Mouse (Mus musculus): Measurements from ENCODE around the gene Rassf7. TPM values are rescaled to one million over a fixed set of nuclear protein-coding genes. Genes with fewer than 3 reads are reported as not detected.

Gene Rassf7
- total and polyA plus RNA-seq, 2 experiments = 21.6 to 49.1 TPM

- no peaks in the 10 kb centered on the region for H3K27me3 ChIP-seq (ENCODE audit: control insufficient read depth, insufficient read depth, low read length)
- peak overlapping the region; percentile 32 for H3K9ac ChIP-seq (ENCODE audit: low read depth, low read length)
- 52% methylated on average over 12 of the region's 12 CpGs for WGBS
- H3K36me3 ChIP-seq (ENCODE audit: control insufficient read depth, insufficient read depth, low read length) = peaks cover 12% of the 10 kb centered on the region; the same call in 1 of the 2 replicates
- no peak overlapping the region for H3K27ac ChIP-seq (replicated peaks; ENCODE audit: insufficient read depth, low read depth, low read length)
- H3K4me3 ChIP-seq (ENCODE audit: insufficient read depth, low read depth, low read length) = peak overlapping the region; percentile 46
- H3K4me1 ChIP-seq (ENCODE audit: control insufficient read depth, insufficient read depth, low read length) = peaks cover 12% of the 10 kb centered on the region; the same call in 1 of the 2 replicates
- TF ChIP-seq POLR2A (IDR thresholded peaks at IDR 0.05; ENCODE audit: extremely low read depth, insufficient read depth, low read length) (no peak), CTCF (IDR thresholded peaks at IDR 0.05; ENCODE audit: low read depth, low read length) (peak; percentile 63)
- no peaks in the 10 kb centered on the region for H3K79me2 ChIP-seq (ENCODE audit: control insufficient read depth, insufficient read depth, low read length)
- DNase-seq (ENCODE audit: extremely low read depth, low read depth, low spot score) = no peak
Measured at GRCm38 (mm10) chr7:141264761-141265410, 49.2 kb downstream of the Rassf7 start.

- WGBS = 36% methylated on average over 11 of the region's 11 CpGs
- H3K27ac ChIP-seq (replicated peaks; ENCODE audit: insufficient read depth, low read depth, low read length) = no peak overlapping the region
- DNase-seq (ENCODE audit: extremely low read depth, low read depth, low spot score) = no peak
- TF ChIP-seq CTCF (IDR thresholded peaks at IDR 0.05; ENCODE audit: low read depth, low read length) (no peak), POLR2A (IDR thresholded peaks at IDR 0.05; ENCODE audit: extremely low read depth, insufficient read depth, low read length) (no peak)
- no peaks in the 10 kb centered on the region for H3K79me2 ChIP-seq (ENCODE audit: control insufficient read depth, insufficient read depth, low read length)
- H3K4me3 ChIP-seq (ENCODE audit: insufficient read depth, low read depth, low read length) = peak overlapping the region; percentile 46
- H3K27me3 ChIP-seq (ENCODE audit: control insufficient read depth, insufficient read depth, low read length) = no peaks in the 10 kb centered on the region
- peak overlapping the region; percentile 32 for H3K9ac ChIP-seq (ENCODE audit: low read depth, low read length)
- H3K4me1 ChIP-seq (ENCODE audit: control insufficient read depth, insufficient read depth, low read length) = peaks cover 12% of the 10 kb centered on the region; the same call in 1 of the 2 replicates
- peaks cover 12% of the 10 kb centered on the region; the same call in 1 of the 2 replicates for H3K36me3 ChIP-seq (ENCODE audit: control insufficient read depth, insufficient read depth, low read length)
Measured at GRCm38 (mm10) chr7:141265411-141265738, 49.7 kb downstream of the Rassf7 start.

- Histone ChIP-seq H3K4me3 (ENCODE audit: insufficient read depth, low read depth, low read length) (peak within 1 kb of the TSS; percentile 69), H3K4me1 (ENCODE audit: control insufficient read depth, insufficient read depth, low read length) (peaks cover 12% of the 10 kb centered on the region; the same call in 1 of the 2 replicates), H3K27ac (replicated peaks; ENCODE audit: insufficient read depth, low read depth, low read length) (peak within 1 kb of the TSS; percentile 91), H3K36me3 (ENCODE audit: control insufficient read depth, insufficient read depth, low read length) (peaks cover 8% of the 10 kb centered on the region; the same call in 1 of the 2 replicates), H3K9ac (ENCODE audit: low read depth, low read length) (peak within 1 kb of the TSS; percentile 87), H3K27me3 (ENCODE audit: control insufficient read depth, insufficient read depth, low read length) (no peaks in the 10 kb centered on the region), H3K79me2 (ENCODE audit: control insufficient read depth, insufficient read depth, low read length) (no peaks in the 10 kb centered on the region)
- 2% methylated on average over 25 of the region's 25 CpGs for WGBS
- TF ChIP-seq POLR2A (IDR thresholded peaks at IDR 0.05; ENCODE audit: extremely low read depth, insufficient read depth, low read length) (peak; percentile 86), CTCF (IDR thresholded peaks at IDR 0.05; ENCODE audit: low read depth, low read length) (no peak)
- DNase-seq (ENCODE audit: extremely low read depth, low read depth, low spot score) = peak; percentile 71
Measured at GRCm38 (mm10) chr7:141265739-141266561, 50.3 kb downstream of the Rassf7 start, which contains the start of gene Irf7. Gene Irf7 (minus strand): TSS chr7:141266481.

Other genes starting within 250 kb of the Rassf7 start
- gene Ifitm1, start 248.6 kb upstream of the Rassf7 start, total RNA-seq (2014; rRNA removed) = 11.2 and 11.3 TPM in 2 replicates
- 48.6 and 79.4 TPM in 2 replicates for gene Ifitm1, start 248.6 kb upstream of the Rassf7 start, polyA plus RNA-seq (2012; rRNA removed)
- gene Ifitm3, start 205.1 kb upstream of the Rassf7 start, total RNA-seq (2014; rRNA removed) = 296 and 392 TPM in 2 replicates
- gene Ifitm3, start 205.1 kb upstream of the Rassf7 start, polyA plus RNA-seq (2012; rRNA removed) = 848 and 1,254 TPM in 2 replicates
- gene Ifitm6, start 197.9 kb upstream of the Rassf7 start, total RNA-seq (2014; rRNA removed) = 0.81 and 0.83 TPM in 2 replicates
- 0.72 and 1.7 TPM in 2 replicates for gene Ifitm6, start 197.9 kb upstream of the Rassf7 start, polyA plus RNA-seq (2012; rRNA removed)
- gene Gm17387, start 186.7 kb upstream of the Rassf7 start, total RNA-seq (2014; rRNA removed) = not detected in 2 replicates
- gene Gm17387, start 186.7 kb upstream of the Rassf7 start, polyA plus RNA-seq (2012; rRNA removed) = not detected in 2 replicates
- 0.09 TPM in 1 of 2 replicates, not detected in the other for gene B4galnt4, start 154.8 kb upstream of the Rassf7 start, total RNA-seq (2014; rRNA removed)
- 0.04 and 0.10 TPM in 2 replicates for gene B4galnt4, start 154.8 kb upstream of the Rassf7 start, polyA plus RNA-seq (2012; rRNA removed)
- gene Pkp3, start 137.6 kb upstream of the Rassf7 start, total RNA-seq (2014; rRNA removed) = 0.60 and 0.83 TPM in 2 replicates
- gene Pkp3, start 137.6 kb upstream of the Rassf7 start, polyA plus RNA-seq (2012; rRNA removed) = 1.9 and 2.0 TPM in 2 replicates
- 21.8 and 28.5 TPM in 2 replicates for gene Sigirr, start 115.3 kb upstream of the Rassf7 start, total RNA-seq (2014; rRNA removed)
- gene Sigirr, start 115.3 kb upstream of the Rassf7 start, polyA plus RNA-seq (2012; rRNA removed) = 42.4 and 42.5 TPM in 2 replicates
- not detected in 2 replicates for gene Ano9, start 98.1 kb upstream of the Rassf7 start, total RNA-seq (2014; rRNA removed)
- gene Ano9, start 98.1 kb upstream of the Rassf7 start, polyA plus RNA-seq (2012; rRNA removed) = 0.09 and 0.13 TPM in 2 replicates
- gene Ptdss2, start 93.5 kb upstream of the Rassf7 start, total RNA-seq (2014; rRNA removed) = 5.2 and 5.4 TPM in 2 replicates
- 10.7 and 13.5 TPM in 2 replicates for gene Ptdss2, start 93.5 kb upstream of the Rassf7 start, polyA plus RNA-seq (2012; rRNA removed)
- gene Rnh1, start 43.0 kb upstream of the Rassf7 start, total RNA-seq (2014; rRNA removed) = 106 and 108 TPM in 2 replicates
- 134 and 136 TPM in 2 replicates for gene Rnh1, start 43.0 kb upstream of the Rassf7 start, polyA plus RNA-seq (2012; rRNA removed)
- gene Hras, start 21.9 kb upstream of the Rassf7 start, total RNA-seq (2014; rRNA removed) = 37.6 and 53.8 TPM in 2 replicates
- gene Hras, start 21.9 kb upstream of the Rassf7 start, polyA plus RNA-seq (2012; rRNA removed) = 50.4 and 58.9 TPM in 2 replicates
- gene Lrrc56, start 21.7 kb upstream of the Rassf7 start, total RNA-seq (2014; rRNA removed) = 1.8 and 2.1 TPM in 2 replicates
- gene Lrrc56, start 21.7 kb upstream of the Rassf7 start, polyA plus RNA-seq (2012; rRNA removed) = 4.4 and 4.8 TPM in 2 replicates
- gene Lmntd2, start 1.8 kb upstream of the Rassf7 start, total RNA-seq (2014; rRNA removed) = 0.47 and 0.83 TPM in 2 replicates
- 1.4 and 2.2 TPM in 2 replicates for gene Lmntd2, start 1.8 kb upstream of the Rassf7 start, polyA plus RNA-seq (2012; rRNA removed)
- 8.1 and 12.6 TPM in 2 replicates for gene Phrf1, start 12.9 kb downstream of the Rassf7 start, total RNA-seq (2014; rRNA removed)
- 6.7 and 9.2 TPM in 2 replicates for gene Phrf1, start 12.9 kb downstream of the Rassf7 start, polyA plus RNA-seq (2012; rRNA removed)
- gene Irf7, start 50.6 kb downstream of the Rassf7 start, total RNA-seq (2014; rRNA removed) = 22.8 and 32.2 TPM in 2 replicates
- 42.4 and 102 TPM in 2 replicates for gene Irf7, start 50.6 kb downstream of the Rassf7 start, polyA plus RNA-seq (2012; rRNA removed)
- gene Cdhr5, start 60.9 kb downstream of the Rassf7 start, total RNA-seq (2014; rRNA removed) = 18.5 and 40.3 TPM in 2 replicates
- gene Cdhr5, start 60.9 kb downstream of the Rassf7 start, polyA plus RNA-seq (2012; rRNA removed) = 31.2 and 31.7 TPM in 2 replicates
- not detected in 2 replicates for gene Sct, start 63.3 kb downstream of the Rassf7 start, total RNA-seq (2014; rRNA removed)
- gene Sct, start 63.3 kb downstream of the Rassf7 start, polyA plus RNA-seq (2012; rRNA removed) = not detected in 2 replicates
- gene Drd4, start 76.1 kb downstream of the Rassf7 start, total RNA-seq (2014; rRNA removed) = not detected in 2 replicates
- gene Drd4, start 76.1 kb downstream of the Rassf7 start, polyA plus RNA-seq (2012; rRNA removed) = not detected in 2 replicates
- gene Deaf1, start 111.8 kb downstream of the Rassf7 start, total RNA-seq (2014; rRNA removed) = 3.1 and 5.8 TPM in 2 replicates
- gene Deaf1, start 111.8 kb downstream of the Rassf7 start, polyA plus RNA-seq (2012; rRNA removed) = 6.9 and 7.8 TPM in 2 replicates
- gene Tmem80, start 111.9 kb downstream of the Rassf7 start, total RNA-seq (2014; rRNA removed) = 8.9 and 10.3 TPM in 2 replicates
- 14.3 and 20.9 TPM in 2 replicates for gene Tmem80, start 111.9 kb downstream of the Rassf7 start, polyA plus RNA-seq (2012; rRNA removed)
- 17.4 and 38.5 TPM in 2 replicates for gene Eps8l2, start 123.0 kb downstream of the Rassf7 start, total RNA-seq (2014; rRNA removed)
- gene Eps8l2, start 123.0 kb downstream of the Rassf7 start, polyA plus RNA-seq (2012; rRNA removed) = 80.9 and 117 TPM in 2 replicates
- gene Taldo1, start 176.3 kb downstream of the Rassf7 start, total RNA-seq (2014; rRNA removed) = 160 and 195 TPM in 2 replicates
- gene Taldo1, start 176.3 kb downstream of the Rassf7 start, polyA plus RNA-seq (2012; rRNA removed) = 125 and 166 TPM in 2 replicates
- gene Gatd1, start 198.3 kb downstream of the Rassf7 start, total RNA-seq (2014; rRNA removed) = 15.1 and 23.5 TPM in 2 replicates
- gene Gatd1, start 198.3 kb downstream of the Rassf7 start, polyA plus RNA-seq (2012; rRNA removed) = 34.9 and 36.2 TPM in 2 replicates
- 0.13 TPM in 1 of 2 replicates, not detected in the other for gene Cend1, start 213.6 kb downstream of the Rassf7 start, total RNA-seq (2014; rRNA removed)
- 0.09 and 0.10 TPM in 2 replicates for gene Cend1, start 213.6 kb downstream of the Rassf7 start, polyA plus RNA-seq (2012; rRNA removed)
- gene Slc25a22, start 222.0 kb downstream of the Rassf7 start, total RNA-seq (2014; rRNA removed) = 26.1 and 40.7 TPM in 2 replicates
- 315 and 345 TPM in 2 replicates for gene Slc25a22, start 222.0 kb downstream of the Rassf7 start, polyA plus RNA-seq (2012; rRNA removed)
- 0.37 and 0.94 TPM in 2 replicates for gene Pidd1, start 228.2 kb downstream of the Rassf7 start, total RNA-seq (2014; rRNA removed)
- gene Pidd1, start 228.2 kb downstream of the Rassf7 start, polyA plus RNA-seq (2012; rRNA removed) = 3.8 and 4.7 TPM in 2 replicates
- 255 and 308 TPM in 2 replicates for gene Rplp2, start 231.5 kb downstream of the Rassf7 start, total RNA-seq (2014; rRNA removed)
- gene Rplp2, start 231.5 kb downstream of the Rassf7 start, polyA plus RNA-seq (2012; rRNA removed) = 265 and 286 TPM in 2 replicates
- 22.6 and 31.7 TPM in 2 replicates for gene Pnpla2, start 239.3 kb downstream of the Rassf7 start, total RNA-seq (2014; rRNA removed)
- gene Pnpla2, start 239.3 kb downstream of the Rassf7 start, polyA plus RNA-seq (2012; rRNA removed) = 83.7 and 84.8 TPM in 2 replicates
- gene Cracr2b, start 245.2 kb downstream of the Rassf7 start, total RNA-seq (2014; rRNA removed) = 3.7 and 4.3 TPM in 2 replicates
- 4.7 and 8.7 TPM in 2 replicates for gene Cracr2b, start 245.2 kb downstream of the Rassf7 start, polyA plus RNA-seq (2012; rRNA removed)

All from liver, adult 2 months (tissue).